Mouse (Mus musculus): Measurements from ENCODE around the gene Mpped2.

- TF ChIP-seq CTCF (IDR thresholded peaks at IDR 0.05; ENCODE audit: low read depth) (no peak), EP300 (IDR thresholded peaks at IDR 0.05; ENCODE audit: low read depth) (no peak)
Observed at GRCm38 (mm10) chr2:106652151-106652550, 40.9 kb upstream of the Mpped2 start.

Measured in liver, postnatal 0 days (tissue).